Mouse (Mus musculus) midbrain, embryonic 10.5 days (tissue): ENCODE measurements at regions not wholly inside any gene's neighbourhood (a gene's known extent, or its start where the extent isn't known, plus 50 kb on each side); places are given as distances from the start of the nearest gene placed in this dataset.

Experiments
- DNase-seq: peaks from one replicate; pipeline ENCODE4 v3.0.0-alpha.2; 2017; ENCODE audit warnings: low spot score
- H3K27ac ChIP-seq: fragments of 300-500 bp; sonication (generic); replicated peaks from 2 replicates; pipeline ENCODE4 v1.5.1; 2016; ENCODE audit warnings: mild to moderate bottlenecking
- H3K27me3 ChIP-seq: fragments of 300-500 bp; sonication (generic); 2 replicates; pipeline ENCODE4 v1.6.1; 2016; ENCODE audit warnings: low read depth, mild to moderate bottlenecking; ENCODE audit not compliant: poor library complexity, severe bottlenecking
- H3K36me3 ChIP-seq: fragments of 300-500 bp; sonication (generic); 2 replicates; pipeline ENCODE4 v1.6.1; 2016; ENCODE audit warnings: mild to moderate bottlenecking, moderate library complexity
- H3K4me1 ChIP-seq: fragments of 300-500 bp; sonication (generic); 2 replicates; pipeline ENCODE4 v1.6.1; 2016
- H3K4me3 ChIP-seq: fragments of 300-500 bp; sonication (generic); 2 replicates; pipeline ENCODE4 v1.5.1; 2016; ENCODE audit warnings: mild to moderate bottlenecking, moderate library complexity
- H3K9me3 ChIP-seq: fragments of 300-500 bp; sonication (generic); replicated peaks from 2 replicates; pipeline ENCODE4 v1.6.1; 2016; ENCODE audit warnings: mild to moderate bottlenecking
- WGBS: fragments of 180-500 bp; shearing (Covaris S2); methylation state at CpG from one replicate; pipeline ENCODE4 v1.1.7; 2016; 5-methylcytosine and 5-hydroxymethylcytosine counted together

DNA sequence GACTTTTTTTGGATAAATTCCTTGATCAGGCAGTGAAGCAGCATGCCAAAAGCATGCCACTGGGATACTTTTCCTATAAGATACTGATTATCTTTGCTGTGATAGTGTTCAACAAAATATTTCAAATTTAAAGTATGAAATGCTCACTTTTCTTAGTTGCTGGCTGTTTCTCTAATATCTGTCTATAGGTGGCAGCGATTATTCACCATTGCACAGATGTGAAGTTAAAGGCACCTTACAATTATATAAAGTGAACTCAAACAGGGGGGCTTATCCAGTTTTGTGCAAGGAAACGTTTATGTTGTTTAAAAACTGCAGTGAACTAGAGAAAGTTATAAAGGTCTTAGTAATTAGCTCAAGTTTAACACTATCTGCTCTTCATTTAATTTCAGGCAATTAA, 794.1 kb upstream of the Frg1 start:
- Histone ChIP-seq H3K9me3 (no peaks in the 10 kb centered on the region), H3K4me1 (no peaks in the 10 kb centered on the region), H3K27me3 (no peaks in the 10 kb centered on the region), H3K4me3 (no peak overlapping the region), H3K27ac (no peak overlapping the region), H3K36me3 (no peaks in the 10 kb centered on the region)
- 65% methylated on average over 2 of the region's 2 CpGs for WGBS
- no peak for DNase-seq

DNA sequence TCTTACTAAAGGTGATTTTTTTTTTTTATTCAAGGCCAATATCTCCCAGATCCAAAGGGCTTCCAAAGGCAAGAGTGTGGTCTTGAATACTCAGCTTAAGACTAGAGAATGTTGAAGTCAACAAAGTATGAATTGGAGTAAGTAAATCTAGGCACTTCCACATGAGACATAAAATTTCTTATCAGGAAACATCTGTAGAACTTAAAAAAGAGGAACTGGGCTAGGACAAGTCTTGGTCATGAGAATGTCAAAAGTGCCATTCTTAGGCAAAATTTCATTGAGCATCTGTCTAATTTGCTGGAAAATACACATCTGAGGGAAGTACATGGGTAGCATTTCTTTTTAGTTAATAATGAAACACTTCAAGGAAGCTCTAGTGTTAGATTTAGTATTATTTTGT, 793.1 kb upstream of the Frg1 start:
- Histone ChIP-seq H3K4me1 (no peaks in the 10 kb centered on the region), H3K27ac (no peak overlapping the region), H3K4me3 (no peak overlapping the region), H3K36me3 (no peaks in the 10 kb centered on the region), H3K27me3 (no peaks in the 10 kb centered on the region), H3K9me3 (no peaks in the 10 kb centered on the region)
- no peak for DNase-seq

DNA sequence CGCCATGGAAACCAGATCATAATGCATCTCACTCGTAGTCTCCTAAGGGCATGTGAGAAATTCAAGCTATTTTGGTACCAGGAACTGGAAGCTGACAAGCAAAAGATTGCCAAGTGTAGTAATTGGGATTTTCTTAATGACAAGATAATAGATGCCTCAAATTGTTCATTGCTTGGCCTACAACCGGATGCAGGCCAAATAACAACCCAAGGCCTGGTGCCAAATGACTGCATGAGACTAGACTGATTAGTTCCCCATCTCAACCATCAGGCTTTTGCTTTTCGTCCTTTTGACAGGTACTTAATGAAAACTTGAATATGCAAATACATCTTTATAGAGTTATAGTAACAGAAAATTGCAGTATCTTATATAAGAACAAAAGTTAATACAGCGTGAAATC, 780.4 kb upstream of the Frg1 start:
- no peaks in the 10 kb centered on the region for H3K9me3 ChIP-seq
- no peak overlapping the region for H3K4me3 ChIP-seq
- no peaks in the 10 kb centered on the region for H3K36me3 ChIP-seq
- H3K27ac ChIP-seq, result no peak overlapping the region
- no peaks in the 10 kb centered on the region for H3K27me3 ChIP-seq
- no peaks in the 10 kb centered on the region for H3K4me1 ChIP-seq
- 88% methylated on average over 5 of the region's 5 CpGs for WGBS
- no peak for DNase-seq

- no peaks in the 10 kb centered on the region for H3K36me3 ChIP-seq
- no peaks in the 10 kb centered on the region for H3K27me3 ChIP-seq
- H3K4me3 ChIP-seq, result no peak overlapping the region
- no peak overlapping the region for H3K27ac ChIP-seq
- H3K4me1 ChIP-seq, result no peaks in the 10 kb centered on the region
- no peaks in the 10 kb centered on the region for H3K9me3 ChIP-seq
- DNase-seq, result no peak
- whole genome bisulfite sequencing, result 97% methylated on average over 1 of the region's 1 CpGs
Observed at GRCm38 (mm10) chr8:42193902-42194550, 777.2 kb upstream of the Frg1 start.

- 94% methylated on average over 1 of the region's 1 CpGs for WGBS
- Histone ChIP-seq H3K9me3 (no peaks in the 10 kb centered on the region), H3K4me1 (no peaks in the 10 kb centered on the region), H3K4me3 (no peak overlapping the region), H3K36me3 (no peaks in the 10 kb centered on the region), H3K27me3 (no peaks in the 10 kb centered on the region), H3K27ac (no peak overlapping the region)
- no peak for DNase-seq
Observed at GRCm38 (mm10) chr8:42187083-42187482, 770.2 kb upstream of the Frg1 start.

DNA sequence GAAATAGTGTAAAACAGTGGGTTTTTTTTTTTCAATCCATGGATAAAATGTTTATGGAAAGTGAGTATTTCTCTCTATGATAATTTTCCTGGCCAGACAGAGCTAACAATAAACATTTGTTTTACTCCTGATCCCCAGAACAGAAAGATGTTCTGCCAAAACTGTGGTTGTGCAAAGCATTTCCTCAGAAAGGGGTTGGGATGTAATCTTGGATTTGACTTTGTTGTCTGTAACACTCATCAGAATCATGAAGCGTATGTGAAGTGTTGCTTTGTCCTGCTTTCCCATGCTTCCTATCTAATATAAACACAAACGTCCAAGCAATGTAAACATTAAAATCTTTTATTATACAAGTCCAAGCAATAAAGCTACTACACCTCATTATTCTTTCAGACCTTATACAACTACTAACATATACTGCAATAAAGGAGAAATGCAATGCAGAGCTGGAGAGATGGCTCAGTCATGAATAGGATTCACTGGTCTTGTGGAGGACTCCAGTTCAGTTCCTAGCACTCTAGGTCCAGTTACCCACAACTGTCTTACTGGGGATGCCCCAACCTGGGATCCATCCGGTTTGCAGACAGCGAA, 766.5 kb upstream of the Frg1 start:
- Histone ChIP-seq H3K4me1 (no peaks in the 10 kb centered on the region), H3K36me3 (no peaks in the 10 kb centered on the region), H3K27ac (no peak overlapping the region), H3K4me3 (no peak overlapping the region), H3K9me3 (no peaks in the 10 kb centered on the region), H3K27me3 (no peaks in the 10 kb centered on the region)
- DNase-seq, result no peak
- 84% methylated on average over 4 of the region's 4 CpGs for WGBS

DNA sequence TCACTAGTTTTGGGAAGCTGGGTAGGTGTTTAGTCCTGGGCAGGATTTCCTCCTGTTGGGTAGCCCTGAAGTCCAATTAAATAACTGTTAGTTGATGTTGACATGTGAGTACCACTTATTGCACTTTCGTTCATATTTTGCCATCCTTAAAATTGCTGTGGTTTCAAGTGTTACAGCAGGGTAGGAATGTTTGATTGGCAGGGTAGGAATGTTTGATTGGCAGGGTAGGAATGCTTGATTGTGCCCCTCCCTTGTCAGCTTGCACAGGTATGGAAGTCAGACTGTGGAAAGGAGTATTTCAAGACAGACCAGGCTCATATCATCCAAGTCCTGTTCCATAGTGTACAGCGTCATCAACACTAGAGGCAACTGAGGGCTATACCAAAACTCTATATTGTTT, 745.6 kb upstream of the Frg1 start:
- Histone ChIP-seq H3K36me3 (no peaks in the 10 kb centered on the region), H3K4me1 (no peaks in the 10 kb centered on the region), H3K4me3 (no peak overlapping the region), H3K27ac (no peak overlapping the region), H3K9me3 (no peaks in the 10 kb centered on the region), H3K27me3 (no peaks in the 10 kb centered on the region)
- DNase-seq, result no peak
- WGBS, result 87% methylated on average over 2 of the region's 2 CpGs

DNA sequence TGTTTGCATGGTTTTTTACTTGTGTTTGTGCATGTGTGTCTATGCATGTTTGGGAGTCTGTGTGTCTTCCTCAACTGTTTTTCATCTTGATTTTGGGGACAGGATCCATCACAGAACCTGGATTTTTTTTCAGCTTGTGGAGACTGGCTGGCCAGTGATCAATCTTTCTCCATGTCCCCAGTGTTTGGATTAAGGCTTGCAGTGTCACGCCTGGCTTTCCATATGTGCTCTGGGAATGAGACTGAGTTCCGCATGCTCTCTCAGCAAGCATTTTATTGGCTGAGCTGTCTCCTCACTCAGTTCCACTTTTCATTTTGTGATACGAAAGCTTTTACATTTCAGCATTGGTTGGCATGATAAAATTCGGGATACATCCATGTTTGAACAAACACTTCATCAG, 740.1 kb upstream of the Frg1 start:
- 87% methylated on average over 4 of the region's 4 CpGs for WGBS
- no peaks in the 10 kb centered on the region for H3K9me3 ChIP-seq
- no peak overlapping the region for H3K27ac ChIP-seq
- DNase-seq, result no peak
- H3K36me3 ChIP-seq, result no peaks in the 10 kb centered on the region
- no peak overlapping the region for H3K4me3 ChIP-seq
- H3K27me3 ChIP-seq, result no peaks in the 10 kb centered on the region
- H3K4me1 ChIP-seq, result no peaks in the 10 kb centered on the region

DNA sequence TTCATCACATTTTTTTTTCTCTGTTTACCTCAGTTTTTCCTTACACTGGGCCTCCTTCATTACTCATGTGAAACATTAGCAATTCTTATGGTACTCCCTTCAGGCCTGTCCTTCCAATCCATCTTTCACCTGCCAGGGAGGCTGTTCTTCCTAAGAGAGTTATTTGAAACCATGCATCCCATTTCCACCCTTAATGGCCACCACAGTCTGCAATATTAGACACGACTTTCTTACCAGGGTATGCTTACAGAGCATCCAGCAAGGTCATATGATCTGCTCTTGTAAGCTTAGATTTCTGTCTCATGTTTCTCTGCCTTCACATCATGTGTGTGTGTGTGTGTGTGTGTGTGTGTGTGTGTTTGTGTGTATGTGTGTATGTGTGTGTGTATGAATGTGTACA, 739.7 kb upstream of the Frg1 start:
- Histone ChIP-seq H3K4me1 (no peaks in the 10 kb centered on the region), H3K4me3 (no peak overlapping the region), H3K27me3 (no peaks in the 10 kb centered on the region), H3K9me3 (no peaks in the 10 kb centered on the region), H3K27ac (no peak overlapping the region), H3K36me3 (no peaks in the 10 kb centered on the region)
- no peak for DNase-seq
- 70% methylated on average over 1 of the region's 1 CpGs for WGBS

- no peaks in the 10 kb centered on the region for H3K27me3 ChIP-seq
- H3K36me3 ChIP-seq, result no peaks in the 10 kb centered on the region
- no peak for DNase-seq
- no peak overlapping the region for H3K27ac ChIP-seq
- H3K4me1 ChIP-seq, result no peaks in the 10 kb centered on the region
- WGBS, result 80% methylated on average over 5 of the region's 5 CpGs
- H3K4me3 ChIP-seq, result no peak overlapping the region
- no peaks in the 10 kb centered on the region for H3K9me3 ChIP-seq
Observed at GRCm38 (mm10) chr8:42144685-42145084, 727.8 kb upstream of the Frg1 start.

DNA sequence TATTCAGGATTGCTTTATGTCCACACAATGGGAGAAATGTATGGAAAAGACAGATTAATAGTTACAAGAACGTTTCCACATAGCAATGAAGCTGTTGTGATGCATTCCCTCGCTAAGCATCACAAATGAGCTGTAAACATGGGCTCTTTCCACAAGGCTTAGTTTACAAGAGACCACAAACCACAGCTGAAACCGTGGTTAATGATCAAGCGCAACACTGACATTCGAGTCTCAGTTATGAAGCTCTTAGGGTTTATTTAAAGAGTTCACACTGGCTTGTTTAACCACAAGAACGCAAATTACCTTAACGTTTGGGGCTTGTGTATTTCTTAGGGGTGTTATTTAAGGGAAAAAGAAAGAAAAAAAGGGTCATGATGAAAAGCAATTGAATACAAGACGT, 727.3 kb upstream of the Frg1 start:
- no peaks in the 10 kb centered on the region for H3K27me3 ChIP-seq
- H3K4me1 ChIP-seq, result no peaks in the 10 kb centered on the region
- H3K9me3 ChIP-seq, result no peaks in the 10 kb centered on the region
- 83% methylated on average over 8 of the region's 8 CpGs for WGBS
- DNase-seq, result no peak
- no peak overlapping the region for H3K27ac ChIP-seq
- no peaks in the 10 kb centered on the region for H3K36me3 ChIP-seq
- H3K4me3 ChIP-seq, result no peak overlapping the region

DNA sequence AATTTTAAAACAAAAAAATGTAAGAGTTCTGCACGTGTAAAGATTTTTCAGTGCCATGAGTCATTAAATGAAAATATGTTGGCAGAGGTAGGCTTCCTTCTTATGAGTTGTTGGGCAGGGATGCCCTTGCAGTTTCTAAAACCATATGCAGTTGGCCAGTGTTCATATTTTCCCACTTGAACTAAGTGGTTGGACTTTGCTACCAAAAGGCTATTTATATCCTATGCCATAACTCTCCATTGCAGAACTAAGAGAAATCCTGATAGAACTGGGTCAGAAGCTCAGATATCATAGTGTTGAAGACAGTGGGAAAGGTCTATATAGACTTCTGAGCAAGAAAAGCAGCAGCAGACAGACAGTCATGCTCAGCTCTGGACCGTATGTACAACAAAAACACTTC, 690.7 kb upstream of the Frg1 start:
- no peaks in the 10 kb centered on the region for H3K4me1 ChIP-seq
- no peak overlapping the region for H3K4me3 ChIP-seq
- no peaks in the 10 kb centered on the region for H3K9me3 ChIP-seq
- no peaks in the 10 kb centered on the region for H3K27me3 ChIP-seq
- 84% methylated on average over 2 of the region's 2 CpGs for WGBS
- no peak overlapping the region for H3K27ac ChIP-seq
- no peak for DNase-seq
- no peaks in the 10 kb centered on the region for H3K36me3 ChIP-seq

GRCm38 (mm10) chr8:42069314-42069713, 652.4 kb upstream of the Frg1 start:
- H3K27me3 ChIP-seq, result no peaks in the 10 kb centered on the region
- no peak overlapping the region for H3K27ac ChIP-seq
- H3K9me3 ChIP-seq, result no peaks in the 10 kb centered on the region
- DNase-seq, result no peak
- WGBS, result 82% methylated on average over 1 of the region's 1 CpGs
- H3K4me3 ChIP-seq, result no peak overlapping the region
- no peaks in the 10 kb centered on the region for H3K36me3 ChIP-seq
- no peaks in the 10 kb centered on the region for H3K4me1 ChIP-seq

GRCm38 (mm10) chr8:42043526-42043925, 626.7 kb upstream of the Frg1 start:
- no peaks in the 10 kb centered on the region for H3K36me3 ChIP-seq
- H3K9me3 ChIP-seq, result no peaks in the 10 kb centered on the region
- no peaks in the 10 kb centered on the region for H3K27me3 ChIP-seq
- no peak overlapping the region for H3K4me3 ChIP-seq
- H3K4me1 ChIP-seq, result no peaks in the 10 kb centered on the region
- WGBS, result 85% methylated on average over 5 of the region's 5 CpGs
- DNase-seq, result no peak
- no peak overlapping the region for H3K27ac ChIP-seq
